Mouse (Mus musculus) heart, adult 2 months (tissue): ENCODE measurements around the gene Gpr22.

Experiments
- CTCF ChIP-seq: fragments of 200-600 bp; IDR thresholded peaks from 2 replicates; pipeline ENCODE4 v1.8.1; 2022; ENCODE audit warnings: antibody characterized with exemption, mild to moderate bottlenecking, moderate library complexity
- POLR2A ChIP-seq: fragments of 200-500 bp; IDR thresholded peaks from 2 replicates; pipeline ENCODE4 v1.6.1; 2011; ENCODE audit warnings: mild to moderate bottlenecking, low read depth, low read length, control low read depth; ENCODE audit not compliant: insufficient read depth

DNA sequence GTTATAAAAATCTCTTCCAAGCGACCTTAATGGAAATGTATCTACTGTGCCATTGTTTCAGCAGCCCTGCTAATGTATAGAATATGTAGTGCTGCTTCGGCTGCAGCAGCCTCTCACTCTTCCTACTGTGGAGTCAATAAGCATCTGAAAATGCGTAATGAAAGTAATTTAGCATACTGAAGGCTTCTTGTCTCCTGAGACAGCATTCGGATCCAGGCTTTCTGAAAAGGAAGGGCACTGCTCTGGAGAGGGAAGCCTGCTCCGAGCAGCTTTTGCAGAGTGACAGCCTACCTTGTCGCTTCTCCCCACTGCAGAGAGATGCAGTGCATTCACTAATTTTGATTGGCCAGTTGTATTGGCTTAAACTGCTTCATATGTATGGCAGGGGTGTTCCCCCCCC lies at the start of gene Gpr22:
- TF ChIP-seq POLR2A (peak; percentile 59; the same call in 1 of the 2 replicates), CTCF (no peak)
